Mouse (Mus musculus) layer of hippocampus, adult 2 months (tissue): Measurements from ENCODE around the gene Adgrd1. TPM values are rescaled to one million over a fixed set of nuclear protein-coding genes. Genes with fewer than 3 reads are reported as not detected.
"Not testable (repeated sequence)": the region's sequence is repeated elsewhere in the genome, so short reads cannot be mapped to it uniquely, and the experiment has no call there.

ENCODE experiments used
- DNase-seq, 2 experiments: peaks; one replicate each; pipeline ENCODE4 v3.0.0; 2022; ENCODE audit warnings: low spot score in 2 of 2
- H3K27ac ChIP-seq: fragments of 200-600 bp; 2 replicates; pipeline ENCODE4 v1.8.1; 2022
- H3K4me3 ChIP-seq: fragments of 200-600 bp; 2 replicates; pipeline ENCODE4 v1.8.1; 2022; ENCODE audit warnings: mild to moderate bottlenecking
- CTCF ChIP-seq: fragments of 200-600 bp; conservative IDR thresholded peaks from 2 replicates; pipeline ENCODE4 v1.8.1; 2022; ENCODE audit warnings: antibody characterized with exemption, mild to moderate bottlenecking, moderate library complexity
- total RNA-seq, 2 experiments: library from RNA; stranded (reverse); gene quantifications; 2 replicates each; pipeline ENCODE4 v1.2.3; 2021

Gene Adgrd1
- total RNA-seq, 2 experiments from 2014 or later: 0.33 to 0.39 TPM

DNA sequence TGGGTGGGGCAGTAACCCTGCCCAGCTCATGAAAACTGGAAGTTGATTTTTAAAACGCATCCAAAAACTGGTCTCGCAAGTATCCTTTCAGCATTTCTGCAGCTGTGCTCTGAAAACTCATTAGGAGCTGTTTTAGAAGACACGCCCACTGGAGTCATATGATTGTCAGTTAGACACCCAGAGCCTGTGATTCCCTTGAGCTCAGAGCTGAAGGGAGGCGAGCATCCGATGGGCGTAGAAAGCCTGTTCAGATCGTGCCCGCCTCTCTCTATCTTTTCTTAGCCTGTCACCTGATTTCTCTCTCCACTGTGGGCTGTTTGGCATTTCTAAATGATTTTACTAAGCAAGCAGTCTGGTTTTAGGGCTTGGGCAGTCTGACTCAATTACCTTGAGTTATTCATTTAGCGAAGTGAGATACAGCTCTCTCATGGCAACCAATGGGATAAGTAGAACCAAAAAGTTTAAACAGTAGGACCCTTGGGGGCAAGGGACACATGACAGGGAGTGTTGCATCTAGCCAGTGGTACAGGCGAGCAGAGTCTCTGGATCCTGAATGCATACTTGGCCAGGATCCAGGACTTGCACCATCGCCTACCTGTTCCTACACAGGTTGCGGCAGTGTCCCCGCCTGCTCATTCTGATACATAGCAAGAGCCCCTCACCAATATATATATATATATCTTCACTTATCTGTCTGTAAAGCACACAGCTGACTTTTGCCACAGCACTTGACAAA, 17.4 kb downstream of the Adgrd1 start:
- peak; percentile 33 to 70 for DNase-seq
- no peak for TF ChIP-seq CTCF
- H3K27ac ChIP-seq: peak overlapping the region; percentile 18; the same call in 1 of the 2 replicates

DNA sequence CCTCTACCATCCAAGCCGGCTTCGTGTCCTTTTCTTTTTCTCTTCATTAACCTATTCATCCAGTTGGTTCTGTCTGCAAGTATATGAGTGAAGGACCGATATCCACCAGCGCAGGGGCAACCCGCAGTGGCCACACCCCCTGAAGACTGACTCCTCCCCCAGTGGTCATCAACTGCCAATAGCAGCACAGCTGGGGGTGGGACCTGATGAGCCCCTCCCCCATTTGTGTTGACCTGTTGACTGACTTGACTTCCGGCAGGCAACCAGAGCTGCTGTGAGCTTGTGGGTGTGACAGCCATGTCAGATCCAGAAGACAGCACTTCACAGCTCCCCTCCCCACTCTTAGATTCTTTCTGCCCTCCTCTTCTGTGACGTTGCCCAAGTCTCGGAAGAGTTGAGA, 19.7 kb downstream of the Adgrd1 start:
- H3K4me3 ChIP-seq: no peak overlapping the region
- H3K27ac ChIP-seq: no peak overlapping the region
- no peak for DNase-seq
- no peak for TF ChIP-seq CTCF

More for the DNA sequence above, 17.4 kb downstream of the Adgrd1 start:
- H3K4me3 ChIP-seq: peak overlapping the region; percentile 20; the same call in 1 of the 2 replicates

DNA sequence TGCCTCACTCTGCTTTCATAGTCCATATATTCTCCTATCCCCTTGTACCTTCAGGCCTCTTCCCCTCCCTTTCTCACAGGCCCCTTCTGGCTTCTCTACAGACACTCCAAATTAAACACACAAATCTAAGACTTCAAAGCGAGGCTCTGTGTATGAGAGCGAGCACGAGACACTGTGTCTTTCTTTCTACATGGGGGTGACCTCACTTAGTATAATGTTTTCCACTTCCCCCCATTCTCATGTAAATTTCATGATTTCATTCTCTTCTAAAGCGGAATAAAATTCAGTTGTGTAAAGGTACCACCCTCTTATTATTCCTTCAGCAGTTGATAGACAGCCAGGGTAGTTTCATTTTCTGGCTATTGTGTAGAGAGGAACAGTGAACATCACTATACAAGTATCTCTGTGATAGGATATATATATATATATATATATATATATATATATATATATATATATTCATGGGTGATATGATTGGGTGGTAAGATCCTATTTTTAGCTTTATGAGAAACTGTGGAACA, 21.1 kb downstream of the Adgrd1 start:
- Histone ChIP-seq H3K27ac (no peak overlapping the region), H3K4me3 (no peak overlapping the region)
- TF ChIP-seq CTCF: no peak
- DNase-seq: no peak

GRCm38 (mm10) chr5:129118523-129118922, 22.0 kb downstream of the Adgrd1 start:
- Histone ChIP-seq H3K4me3 (no peak overlapping the region), H3K27ac (no peak overlapping the region; the same call in 1 of the 2 replicates)
- DNase-seq: no peak
- TF ChIP-seq CTCF: no peak

- no peak for TF ChIP-seq CTCF
- DNase-seq: no peak
- Histone ChIP-seq H3K27ac (no peak overlapping the region; the same call in 1 of the 2 replicates), H3K4me3 (no peak overlapping the region)
Measured at GRCm38 (mm10) chr5:129119146-129119545, 22.6 kb downstream of the Adgrd1 start.

- Histone ChIP-seq H3K4me3 (no peak overlapping the region), H3K27ac (no peak overlapping the region)
- no peak for TF ChIP-seq CTCF
- no peak for DNase-seq
Measured at GRCm38 (mm10) chr5:129121654-129122285, 25.2 kb downstream of the Adgrd1 start.

DNA sequence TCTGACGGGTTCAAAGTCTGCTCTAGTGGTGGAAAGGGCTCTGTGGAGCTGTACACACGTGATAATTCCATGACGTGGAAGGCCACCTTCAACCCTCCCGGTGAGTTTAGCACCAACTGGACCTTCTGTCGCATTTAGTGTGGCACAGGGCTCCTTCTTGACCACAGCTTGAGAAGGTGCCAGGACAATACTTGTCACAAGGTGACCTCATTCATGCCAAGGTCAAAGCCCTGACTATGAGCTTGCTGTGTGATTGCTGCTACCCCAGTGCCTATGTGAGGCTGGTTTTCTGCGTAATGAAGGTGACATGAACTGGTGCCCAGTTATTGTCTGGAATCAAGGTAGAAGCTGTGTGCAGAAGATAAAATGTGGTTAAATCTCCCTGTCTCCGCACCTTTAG, 25.9 kb downstream of the Adgrd1 start:
- Histone ChIP-seq H3K27ac (no peak overlapping the region), H3K4me3 (no peak overlapping the region)
- TF ChIP-seq CTCF: no peak
- no peak for DNase-seq

DNA sequence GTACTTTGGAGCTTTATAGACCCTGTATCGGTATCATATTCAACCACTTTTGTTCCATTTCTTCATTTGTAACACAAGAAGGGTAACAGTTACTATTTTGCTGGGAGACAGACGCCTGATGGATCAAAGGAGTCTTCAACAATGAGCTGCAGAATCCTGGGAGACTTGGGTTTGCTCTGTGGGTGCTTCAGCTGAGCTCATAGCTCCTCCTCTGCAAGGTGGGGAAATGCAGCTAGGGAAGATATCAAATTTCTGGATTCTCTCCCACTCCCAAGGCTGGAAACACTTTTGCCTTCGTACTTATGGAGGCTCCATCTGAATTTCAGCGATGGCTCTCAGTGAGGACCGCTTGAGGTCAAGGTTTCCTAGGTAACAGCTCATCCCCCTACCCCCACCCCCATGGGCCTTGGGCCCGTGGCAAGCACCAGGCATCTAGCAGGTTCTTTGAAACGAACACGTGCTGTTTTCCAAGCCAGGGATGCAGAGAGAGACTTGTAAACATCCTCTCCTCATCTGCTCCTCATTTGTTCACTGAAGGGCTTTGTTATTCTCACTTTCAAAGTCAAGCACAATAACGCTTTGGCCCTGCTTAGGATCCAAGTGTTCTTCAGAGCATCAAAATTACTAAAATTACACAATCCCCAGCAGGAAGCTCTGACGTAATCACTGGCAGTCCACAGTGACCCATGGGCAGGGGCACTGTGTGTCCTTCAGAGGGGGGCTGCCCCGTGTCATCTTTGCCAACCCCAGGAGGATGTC, 27.7 kb downstream of the Adgrd1 start:
- DNase-seq: no peak
- H3K27ac ChIP-seq: 0 out of 2 replicates have a peak overlapping the region, but pooled peaks have one; percentile 14

GRCm38 (mm10) chr5:129128310-129128709, 31.8 kb downstream of the Adgrd1 start:
- H3K4me3 ChIP-seq, DNase-seq, H3K27ac ChIP-seq: not testable (repeated sequence)

More for the DNA sequence above, 27.7 kb downstream of the Adgrd1 start:
- H3K4me3 ChIP-seq: no peak overlapping the region
- no peak for TF ChIP-seq CTCF

- no peak for TF ChIP-seq CTCF
- Histone ChIP-seq H3K27ac (no peak overlapping the region), H3K4me3 (no peak overlapping the region)
- no peak for DNase-seq
Measured at GRCm38 (mm10) chr5:129130301-129130700, 33.8 kb downstream of the Adgrd1 start.

DNA sequence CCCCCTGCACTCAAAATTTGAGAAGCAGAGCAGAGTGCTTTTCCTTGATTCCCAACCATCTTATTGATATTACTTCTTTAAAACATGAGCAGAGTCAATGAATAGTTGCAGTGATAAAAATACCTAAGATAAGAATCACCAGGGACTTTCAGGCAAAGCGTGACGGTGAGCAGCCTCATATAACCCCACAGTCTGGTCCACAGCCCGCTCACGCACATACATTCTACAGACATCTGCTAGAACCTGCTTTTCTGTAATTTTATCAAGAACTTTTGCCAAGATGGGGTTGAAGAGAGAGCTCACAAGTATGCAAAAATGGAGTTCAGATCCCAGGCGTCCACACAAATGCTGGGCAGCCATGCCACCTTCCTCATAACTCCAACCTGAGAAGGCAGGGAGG, 40.9 kb downstream of the Adgrd1 start:
- Histone ChIP-seq H3K4me3 (no peak overlapping the region), H3K27ac (0 out of 2 replicates have a peak overlapping the region, but pooled peaks have one; percentile 6)
- TF ChIP-seq CTCF: no peak
- DNase-seq: no peak

DNA sequence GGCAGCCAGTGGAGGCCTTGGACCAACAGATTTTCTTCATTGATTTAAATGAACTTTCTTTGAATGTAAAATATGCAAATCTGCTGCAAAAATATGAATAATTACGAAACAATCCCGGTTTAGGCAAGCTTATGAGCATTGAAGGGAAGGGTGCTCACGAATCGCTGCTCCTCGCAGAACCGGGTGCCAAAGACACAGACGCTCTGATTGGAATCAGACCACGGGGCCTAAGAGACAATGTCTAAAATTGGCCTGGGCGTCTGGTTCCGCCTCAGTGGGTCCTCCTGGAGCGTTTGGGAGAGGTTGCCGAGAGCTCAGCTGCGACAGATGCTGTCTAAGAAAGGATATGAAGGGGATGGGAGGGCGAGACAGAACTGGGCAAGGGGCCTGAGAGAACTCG, 42.0 kb downstream of the Adgrd1 start:
- peak; percentile 20 to 63 for DNase-seq
- TF ChIP-seq CTCF: no peak

DNA sequence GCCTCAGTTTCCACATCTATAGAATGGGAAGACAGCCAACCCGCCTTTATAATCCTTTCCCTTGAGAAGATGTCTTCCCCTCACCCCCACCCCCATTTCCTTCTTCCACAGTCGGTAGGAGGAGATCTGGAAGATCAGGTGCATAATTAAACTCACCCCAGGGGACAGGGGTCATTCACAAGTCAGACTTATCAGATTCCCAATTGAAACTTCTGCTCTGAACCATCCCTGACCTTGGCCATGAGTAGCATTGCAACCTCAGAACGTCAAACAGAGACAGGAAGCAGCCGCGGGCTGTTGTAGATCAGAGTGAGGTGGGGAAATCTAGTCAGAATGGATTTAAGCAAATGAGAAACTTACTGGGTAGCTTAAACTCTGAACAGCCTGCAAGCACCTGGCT, 46.3 kb downstream of the Adgrd1 start:
- no peak for DNase-seq
- TF ChIP-seq CTCF: no peak
- no peak overlapping the region for H3K4me3 ChIP-seq
- no peak overlapping the region for H3K27ac ChIP-seq

More for the DNA sequence above, 42.0 kb downstream of the Adgrd1 start:
- H3K4me3 ChIP-seq: no peak overlapping the region
- peak overlapping the region; percentile 75 for H3K27ac ChIP-seq
